Mouse (Mus musculus): Measurements from ENCODE around the gene Ccdc137. TPM values are rescaled to one million over a fixed set of nuclear protein-coding genes. Genes with fewer than 3 reads are reported as not detected.

Ccdc137 gene
- polyA plus RNA-seq, 1 experiment from 2014 or later: 51.5 TPM

DNA sequence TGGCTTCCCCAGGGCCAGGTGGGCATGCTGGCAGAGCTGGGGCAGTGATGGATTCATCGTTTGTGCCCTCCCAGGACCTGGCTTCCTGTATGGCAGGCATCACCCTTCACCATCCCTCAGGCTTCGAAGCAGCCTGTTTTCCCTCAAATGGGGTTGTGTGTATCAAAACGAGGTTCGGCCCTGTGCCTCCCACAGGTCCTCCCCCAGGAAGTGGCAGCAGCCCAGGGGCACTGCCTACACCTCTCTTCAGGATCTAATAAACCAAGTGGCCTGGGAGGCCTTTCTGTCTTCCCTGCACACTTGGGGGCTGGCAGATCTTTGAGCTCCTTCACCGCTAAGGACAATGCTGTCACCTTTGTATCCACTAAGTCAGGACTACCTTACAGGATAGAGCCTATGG lies 41.0 kb downstream of the Ccdc137 start:
- no peak overlapping the region for H3K4me3 ChIP-seq (ENCODE audit: low read depth, low read length)
- H3K27ac ChIP-seq (ENCODE audit: low read depth, low read length): no peak overlapping the region
- no peaks in the 10 kb centered on the region for H3K9me3 ChIP-seq (ENCODE audit: control insufficient read depth, low read length)
- no peaks in the 10 kb centered on the region for H3K27me3 ChIP-seq (replicated peaks; ENCODE audit: control insufficient read depth, insufficient read depth, low read length)
- peaks cover 32% of the 10 kb centered on the region for H3K36me3 ChIP-seq (ENCODE audit: control insufficient read depth, insufficient read depth, low read length)
- peaks cover 7% of the 10 kb centered on the region; the same call in 1 of the 2 replicates for H3K4me1 ChIP-seq (replicated peaks; ENCODE audit: control insufficient read depth, insufficient read depth, low read length)
- 85% methylated on average over 5 of the region's 5 CpGs for WGBS
- no peak overlapping the region for H3K4me2 ChIP-seq
- no peak for ATAC-seq (replicated peaks; ENCODE audit: low FRiP score)
- no peak overlapping the region for H3K9ac ChIP-seq (ENCODE audit: low read depth, low read length)
- DNase-seq (ENCODE audit: low spot score): no peak

DNA sequence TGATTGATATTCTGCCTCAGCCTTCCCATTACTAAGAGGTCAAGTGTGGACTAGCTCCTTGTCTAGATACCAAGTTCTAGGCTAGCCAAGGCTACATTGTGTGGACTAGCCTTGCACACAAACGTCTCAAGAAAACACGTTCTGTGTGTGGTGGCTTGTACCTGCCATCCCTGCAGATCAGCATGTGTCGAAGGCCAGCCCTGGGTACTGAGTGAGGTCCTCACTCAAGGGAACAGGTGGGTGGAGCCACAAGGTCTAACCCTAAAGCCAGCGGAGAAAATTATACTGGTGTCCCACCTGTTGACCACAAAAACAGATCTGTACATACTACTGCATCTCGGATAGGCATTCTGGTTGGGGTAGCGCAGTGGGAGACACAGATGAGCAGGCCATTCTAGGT lies 42.0 kb downstream of the Ccdc137 start:
- 71% methylated on average over 6 of the region's 6 CpGs for whole genome bisulfite sequencing
- H3K4me2 ChIP-seq: no peak overlapping the region
- no peaks in the 10 kb centered on the region for H3K27me3 ChIP-seq (replicated peaks; ENCODE audit: control insufficient read depth, insufficient read depth, low read length)
- no peak overlapping the region for H3K9ac ChIP-seq (ENCODE audit: low read depth, low read length)
- H3K27ac ChIP-seq (ENCODE audit: low read depth, low read length): no peak overlapping the region
- no peaks in the 10 kb centered on the region for H3K9me3 ChIP-seq (ENCODE audit: control insufficient read depth, low read length)
- peaks cover 4% of the 10 kb centered on the region; the same call in 1 of the 2 replicates for H3K4me1 ChIP-seq (replicated peaks; ENCODE audit: control insufficient read depth, insufficient read depth, low read length)
- ATAC-seq (replicated peaks; ENCODE audit: low FRiP score) (no peak), DNase-seq (ENCODE audit: low spot score) (no peak)
- no peak overlapping the region for H3K4me3 ChIP-seq (ENCODE audit: low read depth, low read length)
- H3K36me3 ChIP-seq (ENCODE audit: control insufficient read depth, insufficient read depth, low read length): peaks cover 27% of the 10 kb centered on the region

DNA sequence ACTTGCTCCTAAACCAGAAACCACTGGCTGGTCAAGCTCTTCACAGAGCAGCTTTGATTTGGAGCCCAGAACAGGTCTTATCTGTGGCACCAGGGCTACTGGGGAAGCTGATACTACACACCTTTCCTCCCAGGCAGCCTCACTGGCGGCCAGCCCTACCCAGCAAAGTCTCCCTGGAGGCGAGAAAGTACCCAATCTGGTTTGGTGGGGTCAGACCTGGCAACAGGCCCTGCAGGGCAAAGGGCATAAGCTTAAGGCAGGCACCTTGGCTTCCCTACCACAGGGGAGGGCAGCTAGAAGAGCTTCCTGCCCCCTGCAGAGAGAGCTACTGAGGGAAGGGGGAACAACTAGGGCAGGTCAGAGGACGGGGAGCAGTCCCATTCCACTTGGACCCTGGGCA lies 42.4 kb downstream of the Ccdc137 start:
- DNase-seq (ENCODE audit: low spot score): no peak
- H3K4me2 ChIP-seq: no peak overlapping the region
- WGBS: 23% methylated on average over 3 of the region's 3 CpGs
- H3K27ac ChIP-seq (ENCODE audit: low read depth, low read length): peak overlapping the region; percentile 43; the same call in 1 of the 2 replicates
- H3K4me3 ChIP-seq (ENCODE audit: low read depth, low read length): no peak overlapping the region
- peaks cover 24% of the 10 kb centered on the region for H3K36me3 ChIP-seq (ENCODE audit: control insufficient read depth, insufficient read depth, low read length)
- no peaks in the 10 kb centered on the region for H3K9me3 ChIP-seq (ENCODE audit: control insufficient read depth, low read length)
- peaks cover 4% of the 10 kb centered on the region; the same call in 1 of the 2 replicates for H3K4me1 ChIP-seq (replicated peaks; ENCODE audit: control insufficient read depth, insufficient read depth, low read length)
- no peaks in the 10 kb centered on the region for H3K27me3 ChIP-seq (replicated peaks; ENCODE audit: control insufficient read depth, insufficient read depth, low read length)
- ATAC-seq (replicated peaks; ENCODE audit: low FRiP score): no peak
- no peak overlapping the region; the same call in 1 of the 2 replicates for H3K9ac ChIP-seq (ENCODE audit: low read depth, low read length)

DNA sequence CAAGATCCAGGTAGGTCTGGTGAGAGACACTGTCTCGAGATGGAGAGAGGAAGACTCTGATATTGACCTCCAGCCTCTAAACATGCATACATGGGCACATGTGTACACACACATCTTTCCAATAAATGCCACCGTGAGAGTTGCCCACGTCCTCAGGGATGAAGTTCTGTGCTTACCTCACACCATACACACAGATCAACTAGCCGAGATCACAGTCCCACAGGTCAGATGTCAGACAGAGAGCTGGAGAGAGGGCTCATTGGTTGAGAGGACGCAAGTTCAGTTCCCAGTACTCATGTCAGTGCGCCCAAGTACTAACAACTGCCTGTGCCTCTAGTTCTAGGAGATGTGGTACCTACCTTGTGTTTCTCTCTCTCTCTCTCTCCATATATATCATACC lies 43.1 kb downstream of the Ccdc137 start:
- Histone ChIP-seq H3K9ac (ENCODE audit: low read depth, low read length) (no peak overlapping the region), H3K36me3 (ENCODE audit: control insufficient read depth, insufficient read depth, low read length) (peaks cover 24% of the 10 kb centered on the region), H3K27me3 (replicated peaks; ENCODE audit: control insufficient read depth, insufficient read depth, low read length) (no peaks in the 10 kb centered on the region), H3K9me3 (ENCODE audit: control insufficient read depth, low read length) (no peaks in the 10 kb centered on the region), H3K4me2 (no peak overlapping the region), H3K4me1 (replicated peaks; ENCODE audit: control insufficient read depth, insufficient read depth, low read length) (peaks cover 7% of the 10 kb centered on the region; the same call in 1 of the 2 replicates), H3K27ac (ENCODE audit: low read depth, low read length) (no peak overlapping the region), H3K4me3 (ENCODE audit: low read depth, low read length) (no peak overlapping the region)
- no peak for ATAC-seq (replicated peaks; ENCODE audit: low FRiP score)
- WGBS: 54% methylated on average over 6 of the region's 6 CpGs
- DNase-seq (ENCODE audit: low spot score): no peak

DNA sequence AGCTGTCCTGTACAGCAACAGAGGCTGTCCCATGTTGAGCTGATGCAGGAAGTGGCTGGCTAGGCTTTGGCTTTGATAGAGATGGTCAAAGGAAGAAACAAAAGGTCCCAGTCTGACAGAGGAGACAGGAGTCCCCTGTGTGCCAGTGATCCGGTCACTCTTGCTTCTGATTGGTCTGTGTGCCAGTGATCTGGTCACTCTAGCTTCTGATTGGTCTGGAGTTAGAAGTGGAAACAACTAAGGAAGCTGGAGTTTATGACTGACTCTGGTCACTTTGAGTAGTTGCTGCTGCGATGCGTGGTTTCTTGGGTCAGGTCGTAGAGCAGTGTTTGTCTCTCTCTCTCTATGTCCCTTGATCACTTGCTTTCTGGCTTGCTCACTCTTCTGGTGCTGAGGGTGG lies 43.8 kb downstream of the Ccdc137 start:
- no peak for ATAC-seq (replicated peaks; ENCODE audit: low FRiP score)
- 79% methylated on average over 4 of the region's 4 CpGs for WGBS
- DNase-seq (ENCODE audit: low spot score): no peak

DNA sequence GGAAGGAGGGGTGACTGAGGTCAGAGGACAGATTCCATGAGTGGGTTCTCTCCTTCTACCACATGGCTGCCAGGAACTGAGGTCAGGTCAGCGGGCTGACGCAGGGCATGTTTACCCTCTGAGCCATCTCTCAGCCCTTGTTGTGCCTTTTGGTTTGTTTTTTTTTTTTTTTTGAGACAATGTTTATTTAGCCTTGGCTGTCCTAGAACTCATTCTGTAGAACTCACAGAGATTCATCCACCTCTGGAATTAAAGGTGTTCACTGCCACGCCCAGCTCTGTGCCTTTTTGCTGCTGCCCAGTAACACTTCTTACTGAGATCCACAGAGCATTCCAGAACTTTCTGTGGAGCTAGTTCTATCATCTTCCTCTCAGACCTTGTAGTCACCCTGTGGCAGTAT lies 47.7 kb downstream of the Ccdc137 start:
- no peak for DNase-seq (ENCODE audit: low spot score)
- WGBS: 79% methylated on average over 3 of the region's 3 CpGs

More for the DNA sequence above, 43.8 kb downstream of the Ccdc137 start:
- Histone ChIP-seq H3K4me1 (replicated peaks; ENCODE audit: control insufficient read depth, insufficient read depth, low read length) (peaks cover 7% of the 10 kb centered on the region; the same call in 1 of the 2 replicates), H3K9ac (ENCODE audit: low read depth, low read length) (no peak overlapping the region), H3K4me2 (no peak overlapping the region), H3K27me3 (replicated peaks; ENCODE audit: control insufficient read depth, insufficient read depth, low read length) (no peaks in the 10 kb centered on the region), H3K36me3 (ENCODE audit: control insufficient read depth, insufficient read depth, low read length) (peaks cover 20% of the 10 kb centered on the region), H3K27ac (ENCODE audit: low read depth, low read length) (no peak overlapping the region), H3K4me3 (ENCODE audit: low read depth, low read length) (no peak overlapping the region), H3K9me3 (ENCODE audit: control insufficient read depth, low read length) (no peaks in the 10 kb centered on the region)

DNA sequence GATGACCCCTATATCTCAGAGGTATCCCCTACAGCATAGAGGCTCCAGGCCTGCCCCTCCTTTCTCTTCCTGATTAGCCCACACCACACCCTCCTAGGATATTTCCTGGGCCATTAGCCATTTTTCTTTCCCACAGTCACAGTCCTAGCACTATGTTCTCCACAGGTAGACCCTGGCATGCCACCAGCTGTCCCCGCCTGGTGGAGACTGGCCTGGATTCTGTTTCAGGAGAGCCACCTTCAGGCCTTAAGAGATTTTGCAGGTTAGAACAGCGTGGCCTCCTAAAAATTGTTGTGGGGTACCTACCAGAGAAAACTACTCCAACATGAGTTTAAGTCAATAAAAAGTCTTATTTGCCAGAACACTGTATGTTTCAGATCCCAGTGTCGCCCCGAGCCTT lies 49.0 kb downstream of the Ccdc137 start:
- no peaks in the 10 kb centered on the region for H3K9me3 ChIP-seq (ENCODE audit: control insufficient read depth, low read length)
- no peak overlapping the region for H3K4me3 ChIP-seq (ENCODE audit: low read depth, low read length)
- no peak for DNase-seq (ENCODE audit: low spot score)
- WGBS: 59% methylated on average over 4 of the region's 4 CpGs
- no peaks in the 10 kb centered on the region for H3K36me3 ChIP-seq (ENCODE audit: control insufficient read depth, insufficient read depth, low read length)
- ATAC-seq (replicated peaks; ENCODE audit: low FRiP score): no peak; the same call in 1 of the 2 replicates
- H3K4me1 ChIP-seq (replicated peaks; ENCODE audit: control insufficient read depth, insufficient read depth, low read length): peaks cover 20% of the 10 kb centered on the region
- H3K9ac ChIP-seq (ENCODE audit: low read depth, low read length): no peak overlapping the region
- no peak overlapping the region for H3K27ac ChIP-seq (ENCODE audit: low read depth, low read length)
- no peak overlapping the region for H3K4me2 ChIP-seq
- no peaks in the 10 kb centered on the region for H3K27me3 ChIP-seq (replicated peaks; ENCODE audit: control insufficient read depth, insufficient read depth, low read length)

More for the DNA sequence above, 47.7 kb downstream of the Ccdc137 start:
- no peak for ATAC-seq (replicated peaks; ENCODE audit: low FRiP score)
- no peaks in the 10 kb centered on the region for H3K9me3 ChIP-seq (ENCODE audit: control insufficient read depth, low read length)
- H3K36me3 ChIP-seq (ENCODE audit: control insufficient read depth, insufficient read depth, low read length): no peaks in the 10 kb centered on the region
- H3K27me3 ChIP-seq (replicated peaks; ENCODE audit: control insufficient read depth, insufficient read depth, low read length): no peaks in the 10 kb centered on the region
- no peak overlapping the region for H3K4me2 ChIP-seq
- H3K27ac ChIP-seq (ENCODE audit: low read depth, low read length): no peak overlapping the region
- no peak overlapping the region for H3K9ac ChIP-seq (ENCODE audit: low read depth, low read length)
- no peak overlapping the region for H3K4me3 ChIP-seq (ENCODE audit: low read depth, low read length)
- peaks cover 20% of the 10 kb centered on the region for H3K4me1 ChIP-seq (replicated peaks; ENCODE audit: control insufficient read depth, insufficient read depth, low read length)

DNA sequence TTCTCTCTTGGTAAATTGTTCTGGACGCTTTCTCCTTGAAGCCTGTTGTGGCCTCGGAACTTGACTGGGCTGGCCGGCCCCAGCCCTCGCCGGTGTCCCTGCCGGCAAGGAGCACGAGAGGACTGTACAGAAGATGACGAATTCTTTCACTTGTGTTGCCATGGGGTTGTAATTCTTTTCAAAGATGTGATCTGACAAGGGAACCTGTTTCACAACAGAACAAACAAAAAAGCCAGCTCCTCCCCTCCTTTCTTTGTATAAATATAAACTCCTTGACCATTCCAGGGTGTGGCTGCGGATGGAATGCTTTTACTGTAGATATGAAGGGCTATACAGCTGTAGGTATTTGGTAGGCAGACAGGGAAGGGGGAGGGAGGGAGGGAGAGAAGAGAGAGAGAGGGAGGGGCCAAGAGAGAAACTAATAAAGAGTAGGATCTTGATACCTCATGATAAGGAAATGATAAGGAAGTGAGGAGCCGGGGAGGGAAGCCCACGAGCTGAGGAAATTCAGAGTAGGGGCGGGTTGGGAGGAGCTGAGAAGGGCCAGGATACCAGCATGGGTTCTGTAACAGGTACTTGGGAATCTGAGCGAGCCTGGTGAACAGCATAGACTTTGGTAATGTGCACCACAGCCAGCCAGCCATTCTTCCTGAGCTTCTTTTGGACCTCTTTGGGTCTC lies 49.8 kb downstream of the Ccdc137 start:
- no peak overlapping the region for H3K27ac ChIP-seq (ENCODE audit: low read depth, low read length)
- peaks cover 20% of the 10 kb centered on the region for H3K4me1 ChIP-seq (replicated peaks; ENCODE audit: control insufficient read depth, insufficient read depth, low read length)
- H3K9me3 ChIP-seq (ENCODE audit: control insufficient read depth, low read length): no peaks in the 10 kb centered on the region
- WGBS: 73% methylated on average over 13 of the region's 13 CpGs
- DNase-seq (ENCODE audit: low spot score) (no peak), ATAC-seq (replicated peaks; ENCODE audit: low FRiP score) (no peak)
- no peak overlapping the region for H3K4me2 ChIP-seq
- H3K36me3 ChIP-seq (ENCODE audit: control insufficient read depth, insufficient read depth, low read length): no peaks in the 10 kb centered on the region
- no peak overlapping the region for H3K4me3 ChIP-seq (ENCODE audit: low read depth, low read length)
- no peak overlapping the region for H3K9ac ChIP-seq (ENCODE audit: low read depth, low read length)
- H3K27me3 ChIP-seq (replicated peaks; ENCODE audit: control insufficient read depth, insufficient read depth, low read length): no peaks in the 10 kb centered on the region

DNA sequence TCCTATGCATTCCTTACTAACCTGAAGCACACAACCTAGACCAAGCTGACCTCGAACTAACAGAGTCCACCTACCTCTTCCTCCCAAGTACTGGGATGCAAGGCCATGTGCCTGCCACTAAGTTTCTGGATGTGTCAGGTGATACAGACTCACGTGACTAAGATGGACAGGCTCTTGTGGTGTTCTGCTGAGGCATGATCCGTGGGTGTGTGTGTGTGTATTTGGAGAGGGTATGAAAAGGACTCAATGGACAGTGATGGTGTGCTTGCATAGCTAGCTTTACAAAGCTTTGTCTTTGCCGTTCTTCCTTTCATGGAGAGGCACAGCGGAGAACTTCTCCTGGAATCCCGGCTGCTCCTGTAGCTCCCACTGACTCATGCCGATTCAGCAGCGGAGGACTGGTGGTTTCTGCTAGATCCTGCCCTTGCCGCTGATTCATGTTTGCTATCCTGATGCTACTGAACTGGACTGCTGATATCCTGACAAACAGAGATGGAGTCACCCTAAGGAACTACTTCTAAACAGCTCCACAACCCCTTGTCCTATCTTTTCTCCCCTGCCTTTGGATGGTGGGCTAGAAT lies 50.5 kb downstream of the Ccdc137 start:
- H3K36me3 ChIP-seq (ENCODE audit: control insufficient read depth, insufficient read depth, low read length): no peaks in the 10 kb centered on the region
- DNase-seq (ENCODE audit: low spot score): no peak

More for the DNA sequence above, 50.5 kb downstream of the Ccdc137 start:
- no peak overlapping the region for H3K27ac ChIP-seq (ENCODE audit: low read depth, low read length)
- no peak overlapping the region for H3K4me3 ChIP-seq (ENCODE audit: low read depth, low read length)
- ATAC-seq (replicated peaks; ENCODE audit: low FRiP score): no peak
- no peak overlapping the region for H3K9ac ChIP-seq (ENCODE audit: low read depth, low read length)
- H3K4me1 ChIP-seq (replicated peaks; ENCODE audit: control insufficient read depth, insufficient read depth, low read length): peaks cover 20% of the 10 kb centered on the region
- WGBS: 85% methylated on average over 9 of the region's 9 CpGs
- no peaks in the 10 kb centered on the region for H3K9me3 ChIP-seq (ENCODE audit: control insufficient read depth, low read length)
- no peak overlapping the region for H3K4me2 ChIP-seq
- no peaks in the 10 kb centered on the region for H3K27me3 ChIP-seq (replicated peaks; ENCODE audit: control insufficient read depth, insufficient read depth, low read length)
